Mouse (Mus musculus) heart, embryonic 11.5 days (tissue): Measurements from ENCODE around the gene Gnb1l. TPM values are rescaled to one million over a fixed set of nuclear protein-coding genes. Genes with fewer than 3 reads are reported as not detected.

Experiments
- ATAC-seq: fragments of 200-750 bp; cut with Nextera tagmentation; replicated peaks from 2 replicates; pipeline ENCODE4 v1.8.0; 2017; ENCODE audit warnings: moderate library complexity; ENCODE audit not compliant: insufficient number of reproducible peaks, low FRiP score, low TSS enrichment
- H3K27ac ChIP-seq: fragments of 300-500 bp; sonication (generic); 2 replicates; pipeline ENCODE4 v1.5.1; 2014; ENCODE audit warnings: mild to moderate bottlenecking, low read depth, low read length
- H3K27me3 ChIP-seq: fragments of 300-500 bp; sonication (generic); 2 replicates; pipeline ENCODE4 v1.6.1; 2014; ENCODE audit warnings: mild to moderate bottlenecking, low read length, mixed read lengths; ENCODE audit not compliant: control insufficient read depth, insufficient read depth
- H3K36me3 ChIP-seq: fragments of 300-500 bp; sonication (generic); 2 replicates; pipeline ENCODE4 v1.6.1; 2014; ENCODE audit warnings: mild to moderate bottlenecking, low read length, moderate library complexity, mixed read lengths; ENCODE audit not compliant: control insufficient read depth, insufficient read depth
- H3K4me1 ChIP-seq: fragments of 300-500 bp; sonication (generic); 2 replicates; pipeline ENCODE4 v1.6.1; 2014; ENCODE audit warnings: low read length; ENCODE audit not compliant: control insufficient read depth, insufficient read depth
- H3K4me2 ChIP-seq: fragments of 300-500 bp; sonication (generic); 2 replicates; pipeline ENCODE4 v1.6.1; 2014; ENCODE audit warnings: mild to moderate bottlenecking, moderate library complexity
- H3K4me3 ChIP-seq: fragments of 300-500 bp; sonication (generic); 2 replicates; pipeline ENCODE4 v1.5.1; 2014; ENCODE audit warnings: low read depth, low read length
- H3K9ac ChIP-seq: fragments of 300-500 bp; sonication (generic); 2 replicates; pipeline ENCODE4 v1.6.1; 2014; ENCODE audit warnings: mild to moderate bottlenecking, low read depth, low read length, moderate library complexity
- H3K9me3 ChIP-seq: fragments of 300-500 bp; sonication (generic); replicated peaks from 2 replicates; pipeline ENCODE4 v1.6.1; 2016; ENCODE audit warnings: low read length; ENCODE audit not compliant: control insufficient read depth
- WGBS: fragments of 180-500 bp; shearing (Covaris S2); extraction: QIAGEN DNeasy Blood & Tissue Kit; methylation state at CpG from one replicate; pipeline ENCODE4 v1.1.7; 2014; ENCODE audit not compliant: insufficient replicate concordance; 5-methylcytosine and 5-hydroxymethylcytosine counted together
- polyA plus RNA-seq: library from polyadenylated mRNA; unstranded; fragments of >200 nt; fragmentation: Nextera tagmentation; extraction: Ambion mirVana; gene quantifications from 2 replicates; pipeline ENCODE4 v1.2.1, GENCODE M21; 2014

Gnb1l gene
- polyA plus RNA-seq, 1 experiment from 2014 or later: 6.5 TPM

DNA sequence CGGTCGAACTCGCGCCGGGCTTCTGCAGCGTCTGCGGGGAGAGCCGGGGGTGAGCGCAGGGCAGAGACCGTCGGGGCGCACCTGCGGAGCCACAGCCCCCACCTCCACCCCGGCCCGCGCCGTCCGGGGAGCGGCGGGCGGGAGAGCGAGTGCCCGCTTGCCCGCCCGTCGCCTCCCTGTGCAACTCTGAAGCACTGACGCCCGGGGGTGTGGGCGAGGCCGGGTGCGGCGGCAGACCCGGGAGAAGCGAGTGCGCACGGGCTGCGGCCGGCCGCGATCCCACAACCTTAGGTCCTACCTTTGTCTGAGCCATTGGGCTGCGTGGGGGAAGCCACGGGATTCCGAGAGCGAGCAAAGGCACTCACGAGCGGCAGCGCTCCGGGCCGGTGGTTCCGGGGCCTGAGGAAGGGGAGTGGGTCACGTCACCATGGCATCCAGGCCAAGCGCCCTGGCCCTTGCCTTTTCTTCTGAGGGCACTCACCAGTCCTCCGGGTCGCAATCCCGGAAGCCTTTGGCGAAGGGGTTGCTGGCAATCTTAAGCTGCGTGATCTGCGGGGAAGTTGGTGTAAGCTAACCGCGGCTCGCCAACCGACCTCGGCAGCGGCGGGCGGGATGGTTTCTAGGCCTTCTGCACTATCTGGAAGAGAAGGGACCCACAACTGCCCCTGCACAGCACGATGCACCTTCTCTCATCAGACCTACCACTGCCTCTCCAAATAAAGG lies 84.1 kb downstream of the Gnb1l start:
- H3K36me3 ChIP-seq: no peaks in the 10 kb centered on the region
- H3K27me3 ChIP-seq: peaks cover 86% of the 10 kb centered on the region
- WGBS: 2% methylated on average over 48 of the region's 67 CpGs
- ATAC-seq: no peak
- H3K4me2 ChIP-seq: peak overlapping the region; percentile 62
- no peak overlapping the region for H3K27ac ChIP-seq
- H3K9me3 ChIP-seq: no peaks in the 10 kb centered on the region
- peak overlapping the region; percentile 43 for H3K4me3 ChIP-seq
- H3K9ac ChIP-seq: peak overlapping the region; percentile 36; the same call in 1 of the 2 replicates
- H3K4me1 ChIP-seq: peaks cover 24% of the 10 kb centered on the region

GRCm38 (mm10) chr16:18583169-18583568 lies 84.7 kb downstream of the Gnb1l start:
- ATAC-seq: no peak
- no peaks in the 10 kb centered on the region for H3K36me3 ChIP-seq
- 18% methylated on average over 10 of the region's 10 CpGs for WGBS
- H3K4me1 ChIP-seq: peaks cover 30% of the 10 kb centered on the region
- no peak overlapping the region for H3K9ac ChIP-seq
- H3K4me3 ChIP-seq: no peak overlapping the region
- peaks cover 91% of the 10 kb centered on the region for H3K27me3 ChIP-seq
- H3K9me3 ChIP-seq: no peaks in the 10 kb centered on the region
- H3K4me2 ChIP-seq: no peak overlapping the region
- H3K27ac ChIP-seq: no peak overlapping the region

DNA sequence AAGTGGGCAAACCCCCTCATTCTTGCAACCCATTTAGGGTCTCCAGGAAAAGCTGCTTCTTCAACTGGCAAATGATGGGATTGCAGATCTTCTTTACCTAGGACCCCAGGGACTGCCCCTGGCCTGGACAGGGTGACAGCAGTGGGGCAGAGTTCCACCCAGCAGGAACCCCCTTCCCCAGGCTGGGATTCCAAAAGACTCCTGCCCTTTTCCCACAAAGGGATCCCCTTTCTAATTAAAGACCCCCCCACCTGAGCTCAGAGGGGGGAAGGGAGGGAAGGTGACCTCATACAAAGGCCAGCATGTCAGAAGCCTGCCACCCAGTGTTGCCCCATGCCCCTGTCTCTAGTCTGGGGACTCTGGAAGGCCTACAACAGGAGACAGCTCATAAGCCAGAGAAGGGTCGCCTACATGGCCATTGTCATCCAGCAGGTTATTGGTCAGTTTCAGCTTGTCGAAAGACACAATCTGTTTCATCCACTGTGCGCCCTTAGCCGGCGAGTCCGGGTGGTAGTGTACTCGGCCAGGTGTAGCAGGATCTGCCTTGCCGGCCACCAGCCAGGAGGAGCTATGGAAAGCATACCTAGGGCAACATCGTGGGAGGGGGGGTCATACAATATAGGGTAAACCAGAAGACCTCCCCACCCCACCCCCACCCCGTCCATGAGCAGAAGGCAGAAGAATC lies 85.3 kb downstream of the Gnb1l start:
- no peak for ATAC-seq
- WGBS: 30% methylated on average over 10 of the region's 10 CpGs
- H3K36me3 ChIP-seq: no peaks in the 10 kb centered on the region
- H3K9ac ChIP-seq: no peak overlapping the region
- H3K27ac ChIP-seq: no peak overlapping the region
- peaks cover 35% of the 10 kb centered on the region for H3K4me1 ChIP-seq
- H3K4me2 ChIP-seq: no peak overlapping the region
- no peak overlapping the region for H3K4me3 ChIP-seq
- H3K27me3 ChIP-seq: peaks cover 95% of the 10 kb centered on the region
- H3K9me3 ChIP-seq: no peaks in the 10 kb centered on the region

- peak overlapping the region; percentile 86; the same call in 1 of the 2 replicates for H3K4me2 ChIP-seq
These were observed 86.5 kb downstream of the Gnb1l start for GRCm38 (mm10) chr16:18584901-18585510.

GRCm38 (mm10) chr16:18585676-18586075 lies 87.2 kb downstream of the Gnb1l start:
- Histone ChIP-seq H3K27me3 (peaks cover 98% of the 10 kb centered on the region), H3K36me3 (no peaks in the 10 kb centered on the region), H3K4me1 (peaks cover 39% of the 10 kb centered on the region), H3K4me2 (peak overlapping the region; percentile 86), H3K9me3 (no peaks in the 10 kb centered on the region), H3K4me3 (peak overlapping the region; percentile 52), H3K27ac (no peak overlapping the region), H3K9ac (0 out of 2 replicates have a peak overlapping the region, but pooled peaks have one; percentile 4)
- WGBS: 5% methylated on average over 10 of the region's 10 CpGs
- no peak for ATAC-seq

More at GRCm38 (mm10) chr16:18584901-18585510, 86.5 kb downstream of the Gnb1l start:
- 24% methylated on average over 10 of the region's 10 CpGs for WGBS
- Histone ChIP-seq H3K4me3 (peak overlapping the region; percentile 52), H3K27ac (no peak overlapping the region), H3K9ac (no peak overlapping the region), H3K27me3 (peaks cover 98% of the 10 kb centered on the region), H3K4me1 (peaks cover 39% of the 10 kb centered on the region), H3K9me3 (no peaks in the 10 kb centered on the region), H3K36me3 (no peaks in the 10 kb centered on the region)
- no peak for ATAC-seq

- Histone ChIP-seq H3K27me3 (peaks cover 98% of the 10 kb centered on the region), H3K36me3 (no peaks in the 10 kb centered on the region), H3K27ac (no peak overlapping the region), H3K9me3 (no peaks in the 10 kb centered on the region), H3K4me1 (peaks cover 40% of the 10 kb centered on the region), H3K4me3 (peak overlapping the region; percentile 52), H3K4me2 (peak overlapping the region; percentile 86), H3K9ac (peak overlapping the region; percentile 39; the same call in 1 of the 2 replicates)
- 2% methylated on average over 79 of the region's 83 CpGs for WGBS
- no peak for ATAC-seq
These were observed 87.8 kb downstream of the Gnb1l start for GRCm38 (mm10) chr16:18586076-18586905.

DNA sequence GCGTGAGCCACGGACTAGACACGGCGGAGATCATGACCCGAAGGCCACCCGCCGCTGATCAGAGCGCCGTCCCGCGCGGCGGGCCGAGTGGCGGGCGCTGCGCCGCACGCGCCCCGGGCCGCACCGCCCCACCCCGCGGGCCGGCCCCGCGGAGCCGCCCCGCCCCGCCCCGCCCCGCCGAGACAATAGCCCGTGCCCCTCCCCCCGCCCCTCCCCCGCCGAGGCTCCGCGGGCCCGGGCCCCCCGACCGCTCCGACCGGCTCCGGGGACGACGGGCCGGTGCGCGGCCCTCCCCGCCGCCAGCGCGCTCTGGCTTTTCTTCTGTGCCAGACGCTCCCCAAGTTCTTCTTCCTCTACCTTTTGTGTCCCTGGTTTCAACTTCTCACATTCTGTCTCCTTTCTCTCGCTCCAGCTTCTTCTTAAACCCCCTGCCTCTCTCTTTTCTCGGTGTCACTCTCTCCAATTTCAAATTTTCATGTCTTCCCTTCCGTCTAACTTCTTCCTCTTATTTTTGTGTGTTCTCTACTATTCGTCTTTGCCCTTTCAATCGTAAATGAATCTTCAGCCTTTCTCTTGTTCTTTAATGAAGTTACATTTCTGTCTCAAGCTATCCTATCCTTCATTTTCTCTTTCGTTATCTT lies 88.5 kb downstream of the Gnb1l start:
- H3K27me3 ChIP-seq: peaks cover 98% of the 10 kb centered on the region
- peak overlapping the region; percentile 39; the same call in 1 of the 2 replicates for H3K9ac ChIP-seq
- WGBS: under 1% methylated on average over 28 of the region's 62 CpGs
- peak overlapping the region; percentile 86 for H3K4me2 ChIP-seq
- peak overlapping the region; percentile 52 for H3K4me3 ChIP-seq
- H3K4me1 ChIP-seq: peaks cover 40% of the 10 kb centered on the region
- no peak for ATAC-seq
- H3K36me3 ChIP-seq: no peaks in the 10 kb centered on the region
- no peaks in the 10 kb centered on the region for H3K9me3 ChIP-seq
- no peak overlapping the region for H3K27ac ChIP-seq
